Mouse (Mus musculus) macrophage (primary cell): ENCODE results near the gene Cd276. TPM values are rescaled to one million over a fixed set of nuclear protein-coding genes. Genes with fewer than 3 reads are reported as not detected.
"Not testable (repeated sequence)": the region's sequence is repeated elsewhere in the genome, so short reads cannot be mapped to it uniquely, and the experiment has no call there.

Experiments used
- H3K27ac ChIP-seq: fragments of 350-480 bp; formaldehyde crosslinking; 2 replicates; pipeline ENCODE4 v1.9.0; 2021
- H3K36me3 ChIP-seq: fragments of 350-480 bp; formaldehyde crosslinking; 2 replicates; pipeline ENCODE4 v1.9.0; 2021; ENCODE audit errors: inconsistent target
- H3K4me3 ChIP-seq: fragments of 350-480 bp; formaldehyde crosslinking; 2 replicates; pipeline ENCODE4 v1.9.0; 2021; ENCODE audit errors: inconsistent target
- H3K79me2 ChIP-seq: fragments of 350-480 bp; formaldehyde crosslinking; 2 replicates; pipeline ENCODE4 v1.9.0; 2021; ENCODE audit errors: inconsistent target
- WGBS: methylation state at CpG from one replicate; pipeline ENCODE4 v1.1.7; 2026; ENCODE audit warnings: inconsistent platforms; ENCODE audit not compliant: missing documents; 5-methylcytosine and 5-hydroxymethylcytosine counted together
- polyA plus RNA-seq: library from polyadenylated mRNA; stranded (reverse); fragments of 250-400 nt; gene quantifications from 3 replicates; pipeline ENCODE4 v1.2.4, GENCODE M21; 2018; ENCODE audit warnings: inconsistent platforms
- total RNA-seq, 78 experiments: library from RNA; depleted of rRNA; stranded (reverse); fragments of 250-400 nt; gene quantifications; 1 replicate in 9 of 78; 2 replicates in 24 of 78; 3 replicates in 43 of 78; 4 replicates in 2 of 78; pipeline ENCODE4 v1.2.4; 2018; ENCODE audit warnings: inconsistent platforms in 56 of 78

Cd276 gene
- 1 to 10 TPM in 2 of 26 experiments, under 1 TPM in 6, not detected in 18; 0.24 to 7.0 (median 0.68) TPM for total RNA-seq (2018; cell fraction: chromatin; rRNA removed)
- under 1 TPM in 24 of 26 experiments, not detected in 2; 0.07 to 0.76 (median 0.32) TPM for total RNA-seq (2018; cell fraction: cytosol; rRNA removed)
- total RNA-seq (2018; cell fraction: nucleus; rRNA removed): 1 to 10 TPM in 8 of 26 experiments, under 1 TPM in 4, not detected in 14; 0.18 to 3.2 (median 1.5) TPM
- 0.34 to 2.5 TPM (median 0.49 TPM) in 3 replicates for polyA plus RNA-seq

DNA sequence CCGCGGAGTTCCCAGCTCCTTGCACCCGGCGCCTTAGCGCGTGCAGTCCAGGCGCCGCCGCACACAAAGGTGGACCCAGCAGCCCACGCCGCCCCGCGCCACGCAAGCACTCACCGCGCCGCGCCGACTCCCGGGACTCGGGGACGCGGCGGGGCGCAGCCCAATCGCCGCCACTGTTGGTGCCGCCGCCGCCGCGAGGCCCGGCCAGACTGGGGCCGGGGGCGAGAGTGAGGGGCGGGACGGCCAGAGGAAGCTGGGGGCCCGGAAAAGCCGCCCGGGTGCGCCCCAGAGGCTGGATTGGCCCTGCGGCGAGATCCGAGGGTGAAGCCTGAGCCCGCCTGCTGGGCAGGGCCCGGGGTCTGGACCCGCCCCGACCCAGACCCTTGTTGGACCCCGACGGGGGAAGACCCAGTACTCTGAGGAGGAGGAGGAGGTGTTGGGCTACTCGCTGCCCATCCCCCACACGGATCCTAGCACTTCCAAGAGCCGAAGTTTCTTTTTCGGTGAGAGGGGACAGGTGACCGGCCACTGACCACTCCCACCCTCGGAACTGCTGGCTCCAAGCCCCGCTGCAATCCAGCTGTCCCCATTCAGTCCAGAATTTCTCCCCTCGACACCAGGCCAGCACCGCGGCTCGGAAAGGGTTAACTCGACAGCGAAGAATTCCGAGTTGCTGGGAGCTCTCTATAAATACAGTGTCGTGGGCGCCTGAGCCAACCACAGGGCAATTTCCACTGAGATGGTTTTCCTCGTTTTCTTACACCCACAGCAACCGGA lies at the start of gene Cd276:
TSS of gene Cd276 (minus strand) at position 530 of the 777 bp plus-strand sequence.
- Histone ChIP-seq H3K36me3 (no peaks in the 10 kb centered on the region), H3K4me3 (peak within 1 kb of the TSS; percentile 21; the same call in 1 of the 2 replicates), H3K27ac (no peak within 1 kb of the TSS), H3K79me2 (no peaks in the 10 kb centered on the region)
- WGBS: 5% methylated on average over 65 of the region's 68 CpGs

DNA sequence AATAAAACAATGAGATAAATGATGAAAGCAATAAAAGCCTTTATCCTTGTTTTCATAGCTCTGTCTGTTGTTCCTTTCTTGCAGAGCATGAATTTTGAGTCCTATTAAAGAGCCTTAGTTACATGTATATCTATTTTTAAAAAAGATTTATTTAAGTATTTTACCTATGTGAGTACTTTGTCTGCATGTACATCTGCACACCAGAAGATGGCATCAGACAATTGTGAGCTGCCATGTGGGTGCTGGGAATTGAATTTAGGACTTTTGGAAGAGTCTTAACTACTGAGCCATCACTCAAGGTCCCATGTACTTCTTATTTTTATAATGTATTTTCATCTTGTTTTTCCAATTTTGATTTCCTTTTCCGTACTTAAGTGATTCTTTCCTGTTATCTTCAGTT lies 40.1 kb upstream of the Cd276 start:
- Histone ChIP-seq H3K79me2 (peaks cover 100% of the 10 kb centered on the region), H3K4me3 (no peak overlapping the region), H3K36me3 (no peaks in the 10 kb centered on the region), H3K27ac (no peak overlapping the region)
- 100% methylated on average over 1 of the region's 1 CpGs for WGBS

DNA sequence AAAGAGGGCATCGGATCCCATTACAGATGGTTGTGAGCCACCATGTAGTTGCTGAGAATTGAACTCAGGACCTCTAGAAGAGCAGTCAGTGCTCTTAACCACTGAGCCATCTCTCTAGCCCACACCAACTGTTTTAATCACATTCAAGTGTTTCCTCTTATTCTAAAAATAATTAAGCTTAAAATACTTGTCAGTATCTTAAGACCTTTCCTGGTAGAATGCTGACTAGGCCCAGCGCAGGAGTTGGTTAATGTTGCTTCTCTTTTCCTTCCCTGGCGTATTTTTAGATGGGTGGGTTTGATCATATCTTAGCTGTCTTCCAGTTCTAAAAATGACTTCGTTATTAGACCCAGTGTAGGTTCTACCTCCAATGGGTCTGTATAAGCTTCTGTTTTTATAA lies 33.4 kb upstream of the Cd276 start:
- 21% methylated on average over 2 of the region's 4 CpGs for WGBS
- no peaks in the 10 kb centered on the region for H3K36me3 ChIP-seq
- H3K4me3 ChIP-seq: no peak overlapping the region
- peaks cover 97% of the 10 kb centered on the region for H3K79me2 ChIP-seq
- peak overlapping the region; percentile 60 for H3K27ac ChIP-seq

DNA sequence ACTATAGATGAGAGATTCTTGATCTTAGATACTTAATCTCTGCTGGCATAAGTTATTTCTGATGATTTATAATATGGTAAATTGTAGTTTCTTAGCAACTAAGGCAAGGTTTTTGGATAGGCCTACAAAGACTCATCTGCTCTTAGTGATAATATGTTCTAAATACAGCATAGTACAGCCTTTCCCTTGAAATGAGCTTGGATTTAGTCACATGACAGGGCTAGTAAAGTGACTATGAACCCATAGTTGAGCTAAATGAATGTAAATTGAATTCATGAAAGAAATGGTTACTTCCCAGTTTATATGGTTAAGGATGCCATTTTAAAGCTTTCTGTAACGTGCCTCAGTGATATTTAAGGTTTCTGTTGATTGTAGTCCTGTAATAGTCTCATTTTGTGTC lies 29.1 kb upstream of the Cd276 start:
- 73% methylated on average over 1 of the region's 1 CpGs for WGBS
- H3K79me2 ChIP-seq: peaks cover 66% of the 10 kb centered on the region
- H3K4me3 ChIP-seq: peak overlapping the region; percentile 94; the same call in 1 of the 2 replicates
- peak overlapping the region; percentile 93; the same call in 1 of the 2 replicates for H3K27ac ChIP-seq
- H3K36me3 ChIP-seq: no peaks in the 10 kb centered on the region

DNA sequence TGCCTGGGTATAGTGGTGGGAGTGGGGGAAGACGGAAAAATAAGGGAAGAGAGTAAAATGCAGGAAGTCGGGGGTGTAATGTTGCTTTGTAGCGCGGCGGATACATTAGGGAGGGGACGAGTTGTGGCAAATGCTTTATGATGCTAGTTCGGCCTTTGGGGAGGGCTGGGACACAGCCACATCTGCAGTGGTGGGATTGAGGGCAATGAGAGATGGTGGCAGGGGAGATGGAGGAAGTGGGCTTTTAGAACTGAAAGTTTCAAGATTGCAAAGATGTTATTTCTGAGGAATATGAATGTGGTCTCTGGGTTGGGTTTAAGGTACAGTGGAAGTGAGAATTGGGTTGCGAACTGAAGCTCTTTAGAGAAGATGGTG lies 28.0 kb upstream of the Cd276 start:
- Histone ChIP-seq H3K4me3 (peak overlapping the region; percentile 94), H3K27ac (peak overlapping the region; percentile 93), H3K79me2 (peaks cover 58% of the 10 kb centered on the region), H3K36me3 (no peaks in the 10 kb centered on the region)
- WGBS: 0% methylated on average over 8 of the region's 8 CpGs

DNA sequence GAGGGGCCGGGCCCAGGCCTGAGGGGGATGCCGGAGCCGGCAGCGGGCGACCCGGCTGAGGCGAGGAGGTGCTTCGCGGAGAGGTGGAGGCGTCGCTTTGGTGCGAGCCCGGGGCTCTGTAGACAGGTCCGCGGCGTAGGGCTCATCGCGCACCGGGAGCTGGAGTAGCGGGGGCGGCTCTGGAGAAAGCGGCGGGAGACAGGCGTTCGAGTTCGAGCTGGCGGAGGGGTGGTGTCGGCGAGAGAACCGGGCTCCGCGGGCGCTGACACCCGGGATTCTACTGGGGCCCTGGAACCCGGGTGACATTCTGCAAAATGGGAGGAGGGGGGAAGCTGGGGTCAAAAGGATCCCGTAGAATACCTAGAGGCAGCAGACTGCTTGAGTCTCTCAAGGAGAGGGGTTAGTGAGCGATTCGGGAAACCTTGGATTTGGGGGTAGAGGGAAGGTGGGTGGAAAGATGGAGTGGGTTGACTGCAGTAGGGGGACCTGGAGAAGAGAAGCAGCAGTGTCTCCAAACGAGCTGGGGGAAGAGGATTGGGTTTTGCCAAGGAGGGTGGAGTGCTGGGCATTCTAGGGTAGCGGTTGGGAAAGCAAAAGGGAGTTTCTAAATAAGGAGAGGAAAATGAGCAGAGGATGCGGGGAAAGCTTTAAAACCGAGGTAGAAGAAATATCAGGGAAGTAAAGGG lies 27.5 kb upstream of the Cd276 start:
- H3K27ac ChIP-seq: peak overlapping the region; percentile 93
- under 1% methylated on average over 38 of the region's 42 CpGs for WGBS
- peak overlapping the region; percentile 94 for H3K4me3 ChIP-seq
- peaks cover 52% of the 10 kb centered on the region for H3K79me2 ChIP-seq
- no peaks in the 10 kb centered on the region for H3K36me3 ChIP-seq

DNA sequence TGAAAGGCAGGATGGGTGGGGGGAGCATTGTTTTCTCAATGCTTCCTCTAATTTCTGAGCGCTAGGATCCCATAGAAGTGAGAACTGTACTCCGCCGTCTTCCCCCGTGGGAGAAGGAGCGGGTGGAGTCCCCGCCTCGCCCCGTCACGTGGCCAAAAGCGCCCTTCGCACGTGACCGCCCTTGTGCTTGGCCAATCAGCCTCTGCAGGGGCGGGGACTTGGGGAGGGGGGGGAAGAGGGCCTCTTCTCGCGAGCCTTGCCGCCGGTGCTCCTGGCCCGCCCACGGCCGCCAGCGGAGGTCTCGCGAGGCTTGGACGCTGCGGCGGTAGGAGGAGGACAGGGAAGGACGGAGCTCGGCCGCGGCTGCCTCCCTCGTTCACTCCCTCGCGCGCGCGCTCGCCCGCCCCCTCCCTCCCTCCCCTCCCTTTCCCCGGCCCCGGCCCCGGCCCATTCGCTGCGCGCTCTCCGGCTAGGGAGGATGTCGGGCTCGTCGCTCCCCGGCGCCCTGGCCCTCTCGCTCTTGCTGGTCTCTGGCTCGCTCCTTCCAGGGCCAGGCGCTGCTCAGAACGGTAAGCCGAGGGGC lies 26.8 kb upstream of the Cd276 start, which contains the start of gene Nptn:
TSS of gene Nptn (plus strand) at position 283 of the 583 bp plus-strand sequence.
- Histone ChIP-seq H3K36me3 (no peaks in the 10 kb centered on the region), H3K27ac (peak within 1 kb of the TSS; percentile 93)
- under 1% methylated on average over 43 of the region's 56 CpGs for WGBS

DNA sequence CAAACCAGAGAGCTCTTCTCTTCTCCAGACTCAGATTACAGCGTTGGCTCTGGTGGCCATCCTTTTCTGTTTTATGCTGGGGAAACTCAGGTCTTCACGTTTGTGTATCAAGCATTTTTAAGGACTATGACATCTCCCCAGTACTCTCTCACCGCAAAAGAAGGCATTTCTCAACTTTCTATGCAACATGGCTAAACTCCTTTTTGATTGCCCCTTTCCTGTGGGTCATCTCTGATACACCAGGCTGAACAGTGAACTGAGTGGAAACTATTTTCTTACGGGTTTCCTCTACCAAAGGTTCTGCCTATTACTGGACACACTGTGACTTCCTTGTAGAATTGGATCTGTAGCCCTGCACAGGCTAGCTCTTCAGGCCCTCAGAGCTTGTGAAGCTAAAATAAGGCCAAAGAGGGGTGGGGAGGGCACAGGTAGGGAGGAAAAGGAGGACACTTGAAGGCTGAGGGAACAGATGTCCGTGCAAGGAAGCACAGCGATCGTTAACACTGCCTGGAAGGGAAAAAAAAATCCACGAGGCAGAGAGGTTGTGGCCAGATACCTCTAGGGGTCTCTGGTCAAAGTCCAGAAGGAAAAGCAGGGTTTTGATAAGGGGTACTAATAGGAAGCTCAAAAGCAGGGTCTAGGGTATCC lies 26.2 kb upstream of the Cd276 start:
- H3K4me3 ChIP-seq: peak overlapping the region; percentile 18; the same call in 1 of the 2 replicates
- peaks cover 39% of the 10 kb centered on the region for H3K79me2 ChIP-seq
- no peaks in the 10 kb centered on the region for H3K36me3 ChIP-seq
- peak overlapping the region; percentile 88 for H3K27ac ChIP-seq
- 24% methylated on average over 8 of the region's 8 CpGs for WGBS

More for the DNA sequence above, 26.8 kb upstream of the Cd276 start, which contains the start of gene Nptn:
- Histone ChIP-seq H3K79me2 (peaks cover 46% of the 10 kb centered on the region), H3K4me3 (peak within 1 kb of the TSS; percentile 94)

DNA sequence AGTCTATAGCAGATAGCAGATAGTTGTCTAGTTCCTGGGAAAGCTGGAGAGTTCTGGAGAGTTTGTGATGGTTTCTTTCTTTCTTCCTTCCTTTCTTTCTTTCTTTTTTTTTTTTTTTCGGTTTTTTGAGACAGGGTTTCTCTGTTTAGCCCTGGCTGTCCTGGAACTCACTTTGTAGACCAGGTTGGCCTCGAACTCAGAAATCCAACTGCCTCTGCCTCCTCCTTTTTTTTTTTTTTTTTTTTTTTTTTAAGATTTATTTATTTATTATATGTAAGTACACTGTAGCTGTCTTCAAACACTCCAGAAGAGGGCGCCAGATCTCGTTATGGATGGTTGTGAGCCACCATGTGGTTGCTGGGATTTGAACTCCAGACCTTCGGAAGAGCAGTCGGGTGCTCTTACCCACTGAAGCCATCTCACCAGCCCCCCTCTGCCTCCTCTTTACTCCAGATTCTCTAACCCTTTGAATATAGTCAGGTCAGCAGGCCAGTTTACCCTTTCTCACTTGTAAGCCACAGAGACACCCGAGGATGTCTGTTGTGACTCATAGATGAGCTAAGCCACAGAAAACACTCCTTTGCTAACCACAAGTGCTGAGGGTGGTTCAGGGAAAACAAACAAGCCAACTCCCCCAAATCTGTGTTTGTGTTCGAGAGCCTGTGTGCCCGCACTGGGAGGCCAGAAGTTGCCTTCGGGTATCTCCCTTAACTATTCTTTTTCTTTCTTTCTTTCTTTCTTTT lies 25.4 kb upstream of the Cd276 start:
- WGBS: 49% methylated on average over 6 of the region's 10 CpGs
- H3K4me3 ChIP-seq, H3K36me3 ChIP-seq: not testable (repeated sequence)
- peak overlapping the region; percentile 88 for H3K27ac ChIP-seq
- H3K79me2 ChIP-seq: peaks cover 31% of the 10 kb centered on the region

DNA sequence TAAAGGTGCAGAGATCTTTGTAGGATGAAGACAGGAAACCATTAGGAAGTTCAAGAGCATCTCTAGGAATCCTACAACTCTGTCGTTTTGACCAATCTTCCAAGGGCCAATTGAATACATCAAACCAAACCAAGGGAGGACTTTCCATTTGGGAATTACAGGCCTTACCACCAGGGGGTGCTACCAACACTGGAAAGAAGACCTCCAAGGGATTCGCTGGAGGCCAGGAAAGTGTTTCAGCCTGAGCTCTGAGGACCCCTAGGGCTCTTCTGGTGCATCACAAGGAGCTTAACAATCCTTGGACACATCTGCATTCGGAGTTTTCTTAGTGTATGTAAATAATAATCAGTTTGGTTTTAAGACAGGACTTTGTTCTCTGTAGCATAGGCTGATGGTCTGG lies 23.4 kb upstream of the Cd276 start:
- Histone ChIP-seq H3K79me2 (peaks cover 12% of the 10 kb centered on the region), H3K36me3 (no peaks in the 10 kb centered on the region), H3K4me3 (no peak overlapping the region), H3K27ac (no peak overlapping the region)
- WGBS: 16% methylated on average over 3 of the region's 3 CpGs

DNA sequence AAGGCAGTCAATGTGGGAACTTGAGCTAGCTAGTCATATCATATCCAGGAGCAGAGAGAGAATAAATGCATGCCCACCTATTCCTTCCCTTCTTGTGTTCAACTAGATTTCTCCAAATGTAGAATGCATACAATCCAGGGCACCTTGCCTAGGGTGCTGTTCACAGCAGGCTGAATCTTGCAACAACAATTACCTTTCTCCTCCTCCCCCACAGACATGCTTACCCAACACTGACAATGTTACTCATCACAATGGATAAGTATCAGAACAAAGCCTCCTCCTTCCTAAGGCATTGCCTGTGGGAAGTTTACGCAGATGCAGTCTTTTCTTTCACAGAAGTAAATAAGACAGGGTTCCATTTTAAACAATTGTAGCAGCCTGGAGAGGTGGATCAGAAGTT lies 15.8 kb upstream of the Cd276 start:
- no peaks in the 10 kb centered on the region for H3K79me2 ChIP-seq
- H3K36me3 ChIP-seq: no peaks in the 10 kb centered on the region
- no peak overlapping the region for H3K27ac ChIP-seq
- WGBS: 100% methylated on average over 1 of the region's 1 CpGs
- no peak overlapping the region for H3K4me3 ChIP-seq

DNA sequence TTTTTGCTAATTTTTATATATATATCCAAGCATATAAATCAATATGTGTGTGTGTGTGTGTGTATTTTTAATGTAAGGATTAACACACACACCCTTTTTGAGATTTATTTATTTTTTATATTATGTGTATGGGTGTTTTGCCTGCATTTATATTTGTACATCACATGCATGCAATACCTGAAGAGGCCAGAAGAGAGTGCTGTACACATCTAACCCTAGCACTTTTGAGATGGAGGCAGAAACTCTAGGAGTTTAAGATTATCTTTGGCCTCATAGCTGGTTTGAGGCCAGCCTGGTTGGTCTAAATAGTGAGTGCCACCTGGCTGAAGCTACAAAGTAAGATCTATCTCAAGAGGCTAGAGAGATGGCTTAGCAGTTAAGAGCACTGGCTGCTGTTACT lies 12.4 kb upstream of the Cd276 start:
- Histone ChIP-seq H3K36me3 (no peaks in the 10 kb centered on the region), H3K79me2 (no peaks in the 10 kb centered on the region), H3K4me3 (no peak overlapping the region), H3K27ac (no peak overlapping the region)

DNA sequence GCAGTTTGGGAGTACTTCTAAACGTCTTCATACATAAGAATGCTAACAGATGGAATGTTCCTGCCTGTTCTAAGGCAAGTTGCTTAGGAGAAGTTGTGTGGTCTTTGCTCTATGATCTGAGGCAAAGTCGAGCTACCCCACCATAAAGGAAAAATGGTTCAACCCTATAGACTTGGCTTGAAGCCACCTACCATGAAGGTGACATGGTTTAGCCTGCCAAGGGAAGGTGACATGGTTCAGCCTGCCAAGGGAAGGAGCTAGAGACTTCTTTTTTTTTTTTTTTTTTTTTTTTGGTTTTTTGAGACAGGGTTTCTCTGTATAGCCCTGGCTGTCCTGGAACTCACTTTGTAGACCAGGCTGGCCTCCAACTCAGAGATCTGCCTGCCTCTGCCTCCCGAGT lies 10.7 kb upstream of the Cd276 start:
- not testable (repeated sequence) for H3K79me2 ChIP-seq, H3K27ac ChIP-seq, H3K4me3 ChIP-seq, H3K36me3 ChIP-seq
- WGBS: 52% methylated on average over 3 of the region's 3 CpGs

DNA sequence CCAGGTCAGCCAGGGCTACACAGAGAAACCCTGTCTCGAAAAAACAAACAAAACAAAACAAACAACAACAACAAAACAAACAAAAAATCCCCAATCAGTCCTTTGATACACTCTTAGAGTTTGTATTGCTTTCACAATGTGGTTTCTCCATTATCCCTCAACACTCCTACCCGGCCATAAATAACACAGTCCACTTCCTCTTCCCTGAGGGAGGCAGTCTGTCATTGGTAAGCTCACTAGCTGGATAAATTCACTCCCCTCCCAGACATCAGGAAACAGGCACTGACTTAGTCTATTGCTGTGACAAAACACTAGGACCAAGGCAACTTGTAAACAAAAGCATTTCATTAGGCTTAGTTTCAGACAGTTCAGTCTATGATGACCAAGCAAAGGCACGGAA lies 5.0 kb upstream of the Cd276 start:
- Histone ChIP-seq H3K36me3 (no peaks in the 10 kb centered on the region), H3K4me3 (no peak overlapping the region), H3K79me2 (no peaks in the 10 kb centered on the region), H3K27ac (peak overlapping the region; percentile 17)
- WGBS: 0% methylated on average over 3 of the region's 3 CpGs
